Mouse (Mus musculus) myocyte (in vitro differentiated cells): ENCODE measurements around the gene Vwa8. TPM values are rescaled to one million over a fixed set of nuclear protein-coding genes. Genes with fewer than 3 reads are reported as not detected.

Experiments used
- H3K27me3 ChIP-seq: one replicate; pipeline ENCODE4 v1.6.1; 2011; ENCODE audit not compliant: control insufficient read depth, insufficient read depth, insufficient read length
- H3K36me3 ChIP-seq: one replicate; pipeline ENCODE4 v1.6.1; 2011; ENCODE audit not compliant: control insufficient read depth, insufficient read depth
- H3K4me2 ChIP-seq: one replicate; pipeline ENCODE4 v1.6.1; 2011; ENCODE audit warnings: low read depth, control low read depth
- H3K4me3 ChIP-seq: one replicate; pipeline ENCODE4 v1.5.1; 2011; ENCODE audit warnings: mild to moderate bottlenecking, control low read depth, moderate library complexity
- H3K79me2 ChIP-seq: one replicate; pipeline ENCODE4 v1.6.1; 2011; ENCODE audit not compliant: control insufficient read depth, insufficient read depth
- H3ac ChIP-seq: one replicate; pipeline ENCODE4 v1.6.1; 2011; ENCODE audit not compliant: control insufficient read depth, insufficient read length
- CEBPB ChIP-seq: IDR thresholded peaks from 2 replicates; pipeline ENCODE4 v1.6.1; 2011; ENCODE audit warnings: mild to moderate bottlenecking, moderate library complexity; ENCODE audit not compliant: poor library complexity, insufficient read depth, severe bottlenecking
- E2F4 ChIP-seq: IDR thresholded peaks from one replicate; pipeline ENCODE4 v1.6.1; 2011; ENCODE audit warnings: mild to moderate bottlenecking, control low read depth, moderate library complexity; ENCODE audit not compliant: insufficient read depth
- MAX ChIP-seq: IDR thresholded peaks from one replicate; pipeline ENCODE4 v1.6.1; 2011; ENCODE audit warnings: low read depth, mild to moderate bottlenecking, control low read depth
- MYOD1 ChIP-seq, 3 experiments: IDR thresholded peaks; one replicate each; pipeline ENCODE4 v1.6.1; 2011; ENCODE audit warnings: control low read depth in 2 of 3, low read depth in 2 of 3, mild to moderate bottlenecking in 2 of 3, moderate library complexity in 1 of 3; ENCODE audit not compliant: insufficient read length in 2 of 3, control insufficient read depth in 1 of 3
- MYOG ChIP-seq, 3 experiments: IDR thresholded peaks; one replicate each; pipeline ENCODE4 v1.6.1; 2011; ENCODE audit warnings: control low read depth in 2 of 3, low read depth in 2 of 3, mild to moderate bottlenecking in 2 of 3; ENCODE audit not compliant: insufficient read length in 2 of 3, control insufficient read depth in 1 of 3, insufficient read depth in 1 of 3
- POLR2A ChIP-seq: IDR thresholded peaks from one replicate; pipeline ENCODE4 v1.6.1; 2011; ENCODE audit warnings: low read depth, mild to moderate bottlenecking, control low read depth, moderate library complexity; ENCODE audit not compliant: insufficient read length
- POLR2AphosphoS2 ChIP-seq: IDR thresholded peaks from one replicate; pipeline ENCODE4 v1.6.1; 2011; ENCODE audit warnings: low read depth, control low read depth; ENCODE audit not compliant: insufficient read length
- REST ChIP-seq: IDR thresholded peaks from one replicate; pipeline ENCODE4 v1.6.1; 2011; ENCODE audit warnings: mild to moderate bottlenecking, control low read depth, moderate library complexity; ENCODE audit not compliant: insufficient read depth, insufficient read length
- SRF ChIP-seq: IDR thresholded peaks from one replicate; pipeline ENCODE4 v1.6.1; 2011; ENCODE audit warnings: low read depth; ENCODE audit not compliant: control insufficient read depth, insufficient read length
- TCF12 ChIP-seq: IDR thresholded peaks from one replicate; pipeline ENCODE4 v1.6.1; 2011; ENCODE audit warnings: mild to moderate bottlenecking, control low read depth; ENCODE audit not compliant: poor library complexity, insufficient read depth, severe bottlenecking
- TCF3 ChIP-seq: IDR thresholded peaks from one replicate; pipeline ENCODE4 v1.6.1; 2011; ENCODE audit warnings: low read depth, control low read depth; ENCODE audit not compliant: insufficient read length
- USF1 ChIP-seq: IDR thresholded peaks from one replicate; pipeline ENCODE4 v1.6.1; 2011; ENCODE audit warnings: low read depth, mild to moderate bottlenecking, control low read depth, moderate library complexity
- polyA plus RNA-seq: library from polyadenylated mRNA; unstranded; fragments of >200 nt; fragmentation: generic; extraction: Trizol; gene quantifications from one replicate; pipeline ENCODE4 v1.2.1, GENCODE M21; 2012; ENCODE audit warnings: missing spikeins

Vwa8 gene
- polyA plus RNA-seq, 1 experiment = 20.1 TPM

DNA sequence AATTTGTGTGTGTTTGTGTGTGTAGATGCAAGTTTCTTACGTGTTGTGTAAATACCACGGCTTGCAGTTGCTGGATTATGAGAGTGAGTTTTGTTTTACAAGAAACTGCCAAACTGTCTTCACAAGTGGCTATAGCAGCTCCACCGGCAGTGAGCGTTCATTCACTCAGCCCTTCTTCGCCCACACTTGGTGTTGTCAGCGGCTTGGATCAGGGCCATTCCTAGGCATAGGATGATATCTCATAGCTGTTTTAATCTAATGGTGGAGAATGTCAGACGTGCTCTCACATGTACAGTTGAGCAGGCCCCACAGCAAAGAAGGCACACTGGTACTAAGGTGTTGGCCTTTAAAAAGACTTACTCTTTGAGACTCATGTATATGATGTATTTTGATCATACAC lies 328.9 kb downstream of the Vwa8 start:
- H3K27me3 ChIP-seq = no peaks in the 10 kb centered on the region
- no peaks in the 10 kb centered on the region for H3K79me2 ChIP-seq
- TF ChIP-seq POLR2AphosphoS2 (no peak), MYOD1 (IDR thresholded peaks at IDR 0.05; ENCODE audit: control insufficient read depth in 1 of 3, insufficient read length in 2 of 3, low read depth in 2 of 3) (no peak)
- peaks cover 3% of the 10 kb centered on the region for H3K36me3 ChIP-seq
- no peak overlapping the region for H3ac ChIP-seq
- no peak overlapping the region for H3K4me2 ChIP-seq
- no peak overlapping the region for H3K4me3 ChIP-seq

DNA sequence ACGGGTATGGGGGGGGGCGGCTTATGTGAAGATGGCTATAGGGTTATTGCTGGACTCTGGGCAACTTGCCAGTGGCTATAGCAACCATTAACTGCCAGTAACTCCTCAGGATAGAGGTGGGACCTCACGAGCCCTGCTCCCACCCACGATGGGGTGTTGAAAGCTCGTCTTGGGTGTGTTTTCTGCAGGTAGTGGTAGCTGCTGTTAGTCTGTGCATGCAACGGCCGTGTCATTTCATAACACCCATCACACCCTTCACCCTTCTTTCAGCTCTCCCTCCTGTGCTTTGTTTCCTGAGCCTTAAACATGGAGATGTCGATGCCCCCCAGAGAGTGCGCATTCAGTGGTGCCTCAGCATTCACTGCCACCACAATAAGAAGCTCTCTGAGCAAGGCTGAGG lies 329.4 kb downstream of the Vwa8 start:
- Histone ChIP-seq H3K4me3 (no peak overlapping the region), H3K27me3 (no peaks in the 10 kb centered on the region), H3K79me2 (no peaks in the 10 kb centered on the region), H3K4me2 (no peak overlapping the region), H3K36me3 (peaks cover 3% of the 10 kb centered on the region), H3ac (no peak overlapping the region)
- no peak for TF ChIP-seq MAX
- TF ChIP-seq TCF12 = no peak
- no peak for TF ChIP-seq TCF3
- no peak for TF ChIP-seq SRF
- no peak for TF ChIP-seq E2F4
- TF ChIP-seq USF1 = no peak
- no peak for TF ChIP-seq POLR2AphosphoS2
- TF ChIP-seq MYOG (IDR thresholded peaks at IDR 0.05; ENCODE audit: control insufficient read depth in 1 of 3, insufficient read depth in 1 of 3, insufficient read length in 2 of 3, low read depth in 2 of 3) = no peak
- no peak for TF ChIP-seq POLR2A
- no peak for TF ChIP-seq CEBPB
- no peak for TF ChIP-seq MYOD1 (IDR thresholded peaks at IDR 0.05; ENCODE audit: control insufficient read depth in 1 of 3, insufficient read length in 2 of 3, low read depth in 2 of 3)
- TF ChIP-seq REST = no peak

DNA sequence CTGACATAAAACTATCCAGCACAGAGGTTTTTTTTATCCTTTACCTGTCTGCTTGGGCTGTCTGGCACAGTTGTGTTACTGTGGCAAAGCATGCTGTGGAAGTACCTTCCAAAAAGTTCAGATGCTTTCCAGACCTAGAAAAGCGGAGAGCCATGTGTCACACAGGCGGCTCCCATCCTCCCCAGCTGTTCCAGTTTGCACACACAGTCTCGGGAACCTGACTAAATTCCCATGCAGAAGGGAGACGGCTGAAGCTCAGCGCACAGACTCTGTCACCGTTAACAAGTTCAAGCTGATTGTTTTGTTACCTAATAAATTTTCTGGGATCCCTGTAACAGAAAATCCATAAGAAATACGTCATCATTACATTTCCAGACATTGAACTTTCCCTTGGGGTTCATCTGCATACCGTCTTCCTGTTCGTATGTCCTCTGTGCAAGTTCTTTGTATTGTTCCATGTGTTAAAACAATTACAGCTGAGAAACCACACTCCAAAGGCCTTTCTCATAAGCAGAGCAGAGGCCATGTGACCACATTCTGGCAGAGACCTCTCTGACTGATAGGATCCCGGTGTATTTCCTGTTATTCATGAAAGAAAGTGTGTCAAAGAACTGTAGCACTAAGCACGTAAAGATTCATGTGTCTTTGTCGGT lies 331.4 kb downstream of the Vwa8 start:
- no peak for TF ChIP-seq POLR2AphosphoS2
- TF ChIP-seq CEBPB = no peak
- no peak for TF ChIP-seq REST
- TF ChIP-seq USF1 = peak; percentile 70
- TF ChIP-seq MYOG (IDR thresholded peaks at IDR 0.05; ENCODE audit: control insufficient read depth in 1 of 3, insufficient read depth in 1 of 3, insufficient read length in 2 of 3, low read depth in 2 of 3) = no peak
- TF ChIP-seq MAX = no peak
- H3K79me2 ChIP-seq = no peaks in the 10 kb centered on the region
- no peak overlapping the region for H3K4me3 ChIP-seq
- H3K36me3 ChIP-seq = peaks cover 3% of the 10 kb centered on the region
- H3K27me3 ChIP-seq = no peaks in the 10 kb centered on the region
- H3K4me2 ChIP-seq = no peak overlapping the region
- no peak overlapping the region for H3ac ChIP-seq

DNA sequence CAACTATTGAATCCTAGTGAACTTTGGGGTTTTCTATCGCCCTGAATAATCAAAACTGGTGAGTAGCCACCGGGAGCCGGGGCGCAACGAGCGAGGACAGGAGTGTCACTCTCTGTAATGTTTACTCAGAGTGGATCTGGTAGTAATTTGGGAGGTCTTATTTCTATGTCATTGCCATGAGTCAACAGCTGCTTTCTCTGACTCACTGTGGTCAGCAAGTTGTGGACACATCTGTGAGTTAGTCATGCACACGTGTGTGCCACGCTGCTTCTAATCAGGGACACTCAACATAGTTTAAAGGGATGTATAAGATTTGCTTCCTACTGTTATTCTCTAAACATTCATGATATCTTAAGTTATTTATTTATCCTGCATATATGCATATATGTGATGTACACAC lies 332.9 kb downstream of the Vwa8 start:
- Histone ChIP-seq H3K36me3 (no peaks in the 10 kb centered on the region), H3ac (no peak overlapping the region), H3K27me3 (no peaks in the 10 kb centered on the region), H3K4me3 (no peak overlapping the region), H3K4me2 (peak overlapping the region; percentile 75), H3K79me2 (no peaks in the 10 kb centered on the region)
- peak; percentile 82 to 96 (median 93) for TF ChIP-seq MYOD1 (IDR thresholded peaks at IDR 0.05; ENCODE audit: control insufficient read depth in 1 of 3, insufficient read length in 2 of 3, low read depth in 2 of 3)
- peak; percentile 92 for TF ChIP-seq TCF12
- peak; percentile 51; the same call in 1 of the 2 replicates for TF ChIP-seq CEBPB
- TF ChIP-seq MAX = peak; percentile 68
- no peak for TF ChIP-seq REST
- TF ChIP-seq USF1 = peak; percentile 70
- no peak for TF ChIP-seq SRF
- no peak for TF ChIP-seq POLR2AphosphoS2
- peak; percentile 35 to 92 (median 81) for TF ChIP-seq MYOG (IDR thresholded peaks at IDR 0.05; ENCODE audit: control insufficient read depth in 1 of 3, insufficient read depth in 1 of 3, insufficient read length in 2 of 3, low read depth in 2 of 3)
- TF ChIP-seq TCF3 = peak; percentile 83

DNA sequence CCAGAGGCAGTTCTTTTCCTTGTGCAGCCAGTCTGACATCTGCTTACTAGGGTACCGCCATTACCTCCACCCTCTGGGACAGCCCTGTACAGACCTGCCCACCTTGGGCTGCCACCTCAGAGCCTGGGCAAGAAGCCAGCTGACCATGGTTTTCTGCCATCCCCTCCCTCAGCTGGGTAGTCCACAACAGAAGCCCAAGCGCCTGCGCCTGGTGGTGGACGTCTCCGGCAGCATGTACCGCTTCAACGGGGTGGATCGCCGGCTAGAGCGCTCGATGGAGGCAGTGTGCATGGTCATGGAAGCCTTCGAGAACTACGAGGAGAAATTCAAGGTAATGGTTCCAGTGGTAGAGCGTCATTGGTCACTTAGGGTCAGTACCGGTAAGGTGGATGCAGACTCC lies 333.9 kb downstream of the Vwa8 start:
- H3K4me2 ChIP-seq = no peak overlapping the region
- no peaks in the 10 kb centered on the region for H3K79me2 ChIP-seq
- no peak overlapping the region for H3ac ChIP-seq
- H3K27me3 ChIP-seq = no peaks in the 10 kb centered on the region
- H3K36me3 ChIP-seq = no peaks in the 10 kb centered on the region
- no peak overlapping the region for H3K4me3 ChIP-seq
- no peak for TF ChIP-seq TCF12
- TF ChIP-seq MAX = no peak
- TF ChIP-seq REST = no peak
- no peak for TF ChIP-seq MYOG (IDR thresholded peaks at IDR 0.05; ENCODE audit: control insufficient read depth in 1 of 3, insufficient read depth in 1 of 3, insufficient read length in 2 of 3, low read depth in 2 of 3)
- no peak for TF ChIP-seq TCF3
- TF ChIP-seq CEBPB = no peak
- TF ChIP-seq POLR2AphosphoS2 = no peak
- TF ChIP-seq POLR2A = no peak
- TF ChIP-seq SRF = no peak
- no peak for TF ChIP-seq E2F4
- no peak for TF ChIP-seq USF1
- TF ChIP-seq MYOD1 (IDR thresholded peaks at IDR 0.05; ENCODE audit: control insufficient read depth in 1 of 3, insufficient read length in 2 of 3, low read depth in 2 of 3) = no peak
